Mouse (Mus musculus) spleen, adult 2 months (tissue): ENCODE data around the gene Zfp692. TPM values are rescaled to one million over a fixed set of nuclear protein-coding genes. Genes with fewer than 3 reads are reported as not detected.

Source experiments
- DNase-seq, 2 experiments: peaks; one replicate each; pipeline versions ENCODE4 v3.0.0 to v3.0.0-alpha.2; 2012 to 2021; ENCODE audit warnings: low spot score in 2 of 2, low read depth in 1 of 2
- H3K27ac ChIP-seq: fragments of 200-500 bp; 2 replicates; pipeline ENCODE4 v1.5.1; 2012; ENCODE audit warnings: low read length, inconsistent platforms; ENCODE audit not compliant: insufficient read depth
- H3K27me3 ChIP-seq: fragments of 200-500 bp; 2 replicates; pipeline ENCODE4 v1.6.1; 2012; ENCODE audit warnings: mild to moderate bottlenecking, moderate library complexity, low read length, inconsistent platforms; ENCODE audit not compliant: control insufficient read depth, insufficient read depth
- H3K36me3 ChIP-seq: fragments of 200-500 bp; 2 replicates; pipeline ENCODE4 v1.6.1; 2012; ENCODE audit warnings: mild to moderate bottlenecking, low read length, inconsistent platforms; ENCODE audit not compliant: control insufficient read depth, insufficient read depth
- H3K4me1 ChIP-seq: fragments of 200-500 bp; 2 replicates; pipeline ENCODE4 v1.6.1; 2011; ENCODE audit warnings: inconsistent platforms; ENCODE audit not compliant: control insufficient read depth, insufficient read depth, insufficient read length
- H3K4me3 ChIP-seq: fragments of 200-500 bp; 2 replicates; pipeline ENCODE4 v1.5.1; 2011; ENCODE audit warnings: mild to moderate bottlenecking, inconsistent platforms; ENCODE audit not compliant: insufficient read depth, insufficient read length; ENCODE audit errors: extremely low read depth
- CTCF ChIP-seq: fragments of 200-500 bp; IDR thresholded peaks from 2 replicates; pipeline ENCODE4 v1.5.1; 2011; ENCODE audit warnings: mild to moderate bottlenecking, inconsistent platforms; ENCODE audit not compliant: insufficient read depth, insufficient read length, insufficient replicate concordance; ENCODE audit errors: extremely low read depth
- POLR2A ChIP-seq: fragments of 200-500 bp; IDR thresholded peaks from 2 replicates; pipeline ENCODE4 v1.6.1; 2011; ENCODE audit warnings: low read depth, low read length, inconsistent platforms
- WGBS: fragments of 180-500 bp; shearing (Covaris S2); methylation state at CpG from one replicate; pipeline ENCODE4 v1.1.7; 2018; 5-methylcytosine and 5-hydroxymethylcytosine counted together
- polyA plus RNA-seq: library from polyadenylated mRNA; depleted of rRNA; stranded (reverse); fragments of >200 nt; gene quantifications from 2 replicates; pipeline ENCODE4 v1.2.3, GENCODE M21; 2012

The Zfp692 gene
- polyA plus RNA-seq, 1 experiment: 17.6 TPM

DNA sequence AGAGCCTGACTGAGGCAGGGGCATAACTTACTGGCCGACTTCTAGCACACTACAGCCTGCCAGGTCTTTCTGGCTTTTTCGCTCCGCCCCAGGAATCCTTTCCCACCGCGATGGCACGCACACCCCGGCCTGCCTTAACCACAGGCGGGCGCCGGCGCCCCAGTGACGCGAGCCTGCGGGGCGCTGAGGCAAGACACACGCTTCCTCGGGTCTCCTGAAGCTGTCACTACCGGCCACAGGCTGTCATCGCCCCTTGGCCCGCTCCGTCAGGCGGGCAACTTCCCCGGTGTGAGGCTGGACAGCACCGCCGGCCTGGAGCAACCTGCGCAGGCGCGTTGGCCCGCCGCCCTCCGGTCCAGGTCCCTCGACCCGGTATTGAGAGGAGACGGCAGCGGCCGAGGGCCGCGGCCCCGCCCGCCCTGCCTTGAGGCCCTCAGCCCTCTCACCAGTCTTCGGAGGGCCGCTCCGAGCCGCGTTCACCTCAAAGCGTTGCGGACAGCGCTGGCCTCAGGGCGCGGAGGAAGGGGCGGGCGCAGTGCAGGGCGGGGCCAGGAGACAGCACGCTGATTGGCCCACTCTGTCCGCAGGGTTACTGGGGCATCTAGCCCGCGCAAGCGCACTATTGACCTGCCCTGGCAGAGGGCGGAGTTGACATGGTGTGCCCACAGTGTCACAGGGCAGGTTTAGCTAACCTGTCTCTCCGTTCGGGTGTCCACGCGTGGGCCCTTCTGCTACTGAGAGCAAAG is 16.1 kb downstream of the Zfp692 start:
- peak; percentile 87 to 97 for DNase-seq

DNA sequence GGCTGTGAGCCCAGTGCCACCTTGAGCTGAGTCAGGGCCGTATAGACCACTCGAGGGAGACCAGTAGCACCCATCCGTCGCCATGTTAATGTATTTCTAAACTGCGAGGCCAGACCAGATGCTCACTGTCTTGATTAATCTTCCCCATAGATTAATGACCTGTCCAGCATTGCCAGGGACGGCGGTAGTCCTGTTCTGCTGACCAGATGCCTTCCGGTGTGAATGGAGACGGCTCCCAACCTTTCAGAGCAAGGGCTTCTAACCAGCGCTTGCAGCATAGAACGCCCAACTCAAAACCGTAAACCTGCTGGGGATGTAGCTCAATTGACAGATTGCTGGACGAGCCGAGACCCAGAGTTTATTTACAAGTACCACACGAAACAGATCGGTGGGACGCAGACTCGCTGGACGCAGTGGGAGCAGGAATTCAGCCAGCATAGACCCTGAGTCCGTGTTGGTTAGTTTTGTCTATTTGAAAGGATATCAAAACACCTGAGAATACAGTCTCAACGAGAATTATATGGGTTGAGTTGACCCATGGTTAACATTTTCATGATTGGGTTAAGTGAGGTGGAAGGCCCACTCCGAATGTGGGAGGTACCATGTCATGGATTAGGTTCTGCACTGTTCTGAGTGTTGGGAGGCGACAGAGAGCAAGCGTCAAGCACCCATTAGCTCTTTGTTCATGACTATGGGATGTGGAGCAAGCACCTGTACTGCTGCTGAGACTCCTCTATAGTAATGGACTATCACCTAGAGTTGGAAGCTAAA is 16.9 kb downstream of the Zfp692 start:
- H3K27me3 ChIP-seq: no peaks in the 10 kb centered on the region
- no peaks in the 10 kb centered on the region; the same call in 1 of the 2 replicates for H3K36me3 ChIP-seq
- H3K27ac ChIP-seq: peak overlapping the region; percentile 74
- no peak for TF ChIP-seq CTCF
- no peak for TF ChIP-seq POLR2A
- peak overlapping the region; percentile 73 for H3K4me3 ChIP-seq
- DNase-seq: no peak
- H3K4me1 ChIP-seq: peaks cover 4% of the 10 kb centered on the region; the same call in 1 of the 2 replicates
- WGBS: 17% methylated on average over 24 of the region's 24 CpGs

More for the DNA sequence above, 16.1 kb downstream of the Zfp692 start:
- no peaks in the 10 kb centered on the region; the same call in 1 of the 2 replicates for H3K36me3 ChIP-seq
- TF ChIP-seq CTCF (no peak), POLR2A (peak; percentile 60; the same call in 1 of the 2 replicates)
- whole genome bisulfite sequencing: under 1% methylated on average over 60 of the region's 63 CpGs
- peak overlapping the region; percentile 78 for H3K4me3 ChIP-seq
- no peaks in the 10 kb centered on the region for H3K27me3 ChIP-seq
- peaks cover 4% of the 10 kb centered on the region; the same call in 1 of the 2 replicates for H3K4me1 ChIP-seq
- H3K27ac ChIP-seq: peak overlapping the region; percentile 89

GRCm38 (mm10) chr11:58324614-58325229 is 17.9 kb downstream of the Zfp692 start:
- Histone ChIP-seq H3K4me3 (no peak overlapping the region), H3K4me1 (peaks cover 4% of the 10 kb centered on the region; the same call in 1 of the 2 replicates), H3K36me3 (no peaks in the 10 kb centered on the region; the same call in 1 of the 2 replicates), H3K27ac (no peak overlapping the region), H3K27me3 (no peaks in the 10 kb centered on the region)
- WGBS: 80% methylated on average over 3 of the region's 3 CpGs
- DNase-seq: no peak
- TF ChIP-seq CTCF (no peak), POLR2A (no peak)

GRCm38 (mm10) chr11:58326781-58327180 is 19.9 kb downstream of the Zfp692 start:
- no peak for DNase-seq
- H3K4me1 ChIP-seq: peaks cover 10% of the 10 kb centered on the region; the same call in 1 of the 2 replicates
- H3K27ac ChIP-seq: no peak overlapping the region
- 97% methylated on average over 3 of the region's 3 CpGs for WGBS
- TF ChIP-seq CTCF (no peak), POLR2A (no peak)
- no peaks in the 10 kb centered on the region for H3K27me3 ChIP-seq
- no peaks in the 10 kb centered on the region; the same call in 1 of the 2 replicates for H3K36me3 ChIP-seq
- no peak overlapping the region for H3K4me3 ChIP-seq

GRCm38 (mm10) chr11:58329906-58330275 is 23.0 kb downstream of the Zfp692 start:
- TF ChIP-seq CTCF (no peak), POLR2A (no peak)
- peak overlapping the region; percentile 85 for H3K27ac ChIP-seq
- WGBS: under 1% methylated on average over 21 of the region's 21 CpGs
- DNase-seq: no peak
- H3K4me3 ChIP-seq: peak overlapping the region; percentile 73
- no peaks in the 10 kb centered on the region for H3K27me3 ChIP-seq
- peaks cover 6% of the 10 kb centered on the region; the same call in 1 of the 2 replicates for H3K4me1 ChIP-seq
- no peaks in the 10 kb centered on the region; the same call in 1 of the 2 replicates for H3K36me3 ChIP-seq

DNA sequence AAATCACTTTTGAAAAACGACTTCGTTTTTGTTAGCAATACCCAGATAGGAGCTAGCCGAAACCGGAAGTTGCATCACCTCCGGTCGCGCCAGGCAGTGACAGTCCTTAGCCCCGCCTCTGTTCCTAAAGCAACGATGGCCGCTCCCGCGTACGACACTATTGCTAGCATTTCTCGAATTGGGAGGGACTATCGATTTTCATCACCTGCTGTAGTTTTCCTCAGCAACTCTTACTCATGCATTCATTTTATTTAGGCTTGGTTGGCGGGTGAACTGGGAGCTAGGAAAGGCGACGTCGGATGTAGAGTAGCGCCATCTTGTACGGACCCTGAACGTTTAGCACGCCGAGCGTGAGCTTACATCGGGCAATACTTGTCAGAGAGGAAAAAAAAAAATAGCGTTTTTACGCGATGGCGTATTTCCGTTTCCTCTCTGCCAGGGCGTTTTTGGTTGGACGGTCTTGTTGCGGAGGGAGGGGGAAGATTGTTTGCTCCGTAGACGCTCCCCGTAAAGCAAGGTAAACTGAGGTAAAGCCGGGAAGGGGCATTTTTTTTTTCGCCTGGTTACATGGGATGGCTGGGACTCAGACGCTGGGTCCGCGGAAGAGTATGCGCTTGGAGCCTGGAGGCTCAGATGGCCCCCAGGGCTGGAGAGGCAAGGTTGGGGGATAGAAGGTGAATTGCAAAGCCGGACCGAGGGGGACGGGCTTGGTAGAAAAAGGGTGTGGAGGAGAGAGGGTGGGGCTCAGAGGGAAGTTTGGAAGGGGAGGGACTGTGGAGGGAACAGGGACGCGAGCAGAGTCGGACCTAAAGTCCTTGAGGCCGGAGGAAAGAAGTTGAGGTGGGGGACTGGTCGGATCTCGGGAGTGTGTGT is 23.6 kb downstream of the Zfp692 start, which contains the start of the genes Zfp672 and Sh3bp5l:
Gene Zfp672, minus strand, starts transcription at position 64 of the 873 bp plus-strand sequence.
Gene Sh3bp5l, plus strand, starts transcription at position 449 of the 873 bp plus-strand sequence.
- peak within 1 kb of the TSS; percentile 73 for H3K4me3 ChIP-seq
- no peaks in the 10 kb centered on the region; the same call in 1 of the 2 replicates for H3K36me3 ChIP-seq
- H3K4me1 ChIP-seq: peaks cover 6% of the 10 kb centered on the region; the same call in 1 of the 2 replicates
- H3K27me3 ChIP-seq: no peaks in the 10 kb centered on the region
- peak; percentile 82 to 93 for DNase-seq
- under 1% methylated on average over 52 of the region's 52 CpGs for WGBS
- peak within 1 kb of the TSS; percentile 85 for H3K27ac ChIP-seq
- TF ChIP-seq CTCF (no peak), POLR2A (no peak)
